Mouse (Mus musculus) cerebellum, postnatal 14 days (tissue): Measurements from ENCODE around the gene Grik5.

Source experiments
- DNase-seq, 2 experiments: peaks; one replicate each; pipeline ENCODE4 v3.0.0; 2021; ENCODE audit warnings: mixed read lengths in 2 of 2

The Grik5 gene

GRCm38 (mm10) chr7:25071979-25072715 is at the start of gene Grik5, which contains the start of gene Zfp574:
Gene Grik5 (minus strand): TSS chr7:25072346.
Gene Zfp574 (plus strand): TSS chr7:25072567.
- DNase-seq: peak; percentile 47 to 49

GRCm38 (mm10) chr7:25121240-25121786 is 49.2 kb upstream of the Grik5 start:
- no peak for DNase-seq

- DNase-seq: no peak
These were observed 48.1 kb upstream of the Grik5 start for GRCm38 (mm10) chr7:25120061-25120834.

GRCm38 (mm10) chr7:25112956-25113603 is 40.9 kb upstream of the Grik5 start:
- DNase-seq: no peak

GRCm38 (mm10) chr7:25112178-25112955 is 40.2 kb upstream of the Grik5 start:
- DNase-seq: peak; percentile 74 to 80

GRCm38 (mm10) chr7:25110336-25110735 is 38.2 kb upstream of the Grik5 start:
- DNase-seq: peak; percentile 56 to 57

- no peak for DNase-seq
These were observed 37.2 kb upstream of the Grik5 start for GRCm38 (mm10) chr7:25109355-25109754.

GRCm38 (mm10) chr7:25106790-25107502 is 34.8 kb upstream of the Grik5 start:
- DNase-seq: no peak

- DNase-seq: peak; percentile 91 to 96
These were observed 33.4 kb upstream of the Grik5 start for GRCm38 (mm10) chr7:25105411-25106160.

GRCm38 (mm10) chr7:25099581-25099980 is 27.4 kb upstream of the Grik5 start:
- no peak for DNase-seq

GRCm38 (mm10) chr7:25098169-25098568 is 26.0 kb upstream of the Grik5 start:
- no peak for DNase-seq

GRCm38 (mm10) chr7:25089875-25090274 is 17.7 kb upstream of the Grik5 start:
- no peak for DNase-seq

GRCm38 (mm10) chr7:25088968-25089367 is 16.8 kb upstream of the Grik5 start:
- DNase-seq: no peak

- peak in 1 of 2 experiments; percentile 23 for DNase-seq
These were observed 16.4 kb upstream of the Grik5 start for GRCm38 (mm10) chr7:25088531-25088930.

GRCm38 (mm10) chr7:25087972-25088371 is 15.8 kb upstream of the Grik5 start:
- DNase-seq: no peak

- no peak for DNase-seq
These were observed 15.2 kb upstream of the Grik5 start for GRCm38 (mm10) chr7:25087256-25087912.

- DNase-seq: no peak
These were observed 14.5 kb upstream of the Grik5 start for GRCm38 (mm10) chr7:25086656-25087055.

GRCm38 (mm10) chr7:25084621-25085020 is 12.5 kb upstream of the Grik5 start:
- DNase-seq: no peak

GRCm38 (mm10) chr7:25082510-25082909 is 10.4 kb upstream of the Grik5 start:
- peak; percentile 72 to 75 for DNase-seq

GRCm38 (mm10) chr7:25080431-25080830 is 8.3 kb upstream of the Grik5 start:
- DNase-seq: no peak
